Mouse (Mus musculus) neutrophil, adult 59 days (primary cell): ENCODE measurements around the gene Peli2. TPM values are rescaled to one million over a fixed set of nuclear protein-coding genes. Genes with fewer than 3 reads are reported as not detected.

Experiments used
- total RNA-seq, 2 experiments: library from RNA; stranded (reverse); gene quantifications; 1 replicate in 1 of 2; 2 replicates in 1 of 2; pipeline ENCODE4 v1.2.4; 2023

Gene Peli2
- 10 to 100 TPM; 42.1 to 57.0 TPM for total RNA-seq

DNA sequence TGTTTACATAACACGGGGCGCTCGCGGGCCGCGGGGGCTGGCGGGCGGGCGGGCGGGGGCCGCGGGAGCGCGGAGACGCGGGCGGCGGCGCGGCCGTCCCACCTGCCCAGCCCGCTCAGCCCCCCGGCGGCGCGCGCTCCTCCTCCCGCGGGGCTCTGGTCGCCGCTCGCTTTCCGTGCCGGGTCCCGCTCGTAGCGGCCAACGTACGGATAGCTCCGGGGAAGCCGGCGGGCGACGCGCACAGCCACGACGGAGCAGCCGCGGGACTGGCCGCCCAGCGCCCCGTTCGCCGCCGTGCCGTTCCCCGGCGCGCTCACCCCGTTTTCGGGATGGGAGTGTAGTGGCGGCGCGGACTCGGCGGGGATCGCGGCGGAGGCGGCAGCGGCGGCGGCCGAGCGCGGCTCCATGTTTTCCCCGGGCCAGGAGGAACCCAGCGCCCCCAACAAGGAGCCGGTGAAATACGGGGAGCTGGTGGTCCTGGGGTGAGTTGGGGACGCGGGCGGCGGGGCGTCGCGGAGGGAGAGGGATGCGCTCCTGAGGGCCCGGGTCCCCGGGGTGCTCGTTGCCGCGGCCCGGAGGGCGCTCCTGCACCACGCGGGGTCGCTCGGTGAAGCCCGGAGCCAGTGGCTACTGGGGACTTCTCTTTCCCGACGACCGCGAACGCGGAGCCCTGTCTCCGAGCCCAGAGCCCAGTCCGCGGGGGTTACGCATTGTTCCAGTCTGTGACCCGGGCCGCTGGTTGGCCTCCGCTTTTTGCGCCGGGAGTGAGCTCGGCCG is at the start of gene Peli2:
TSS of gene Peli2 (plus strand) at position 72 of the 777 bp plus-strand sequence.

